Mouse (Mus musculus) erythroblast, adult 5-6 weeks (primary cell): ENCODE results near the gene Olfr998. TPM values are rescaled to one million over a fixed set of nuclear protein-coding genes. Genes with fewer than 3 reads are reported as not detected.
"Not testable (repeated sequence)": the region's sequence is repeated elsewhere in the genome, so short reads cannot be mapped to it uniquely, and the experiment has no call there.

Source experiments
- ATAC-seq: replicated peaks from 2 replicates; pipeline ENCODE4 v1.8.0; 2016; ENCODE audit warnings: moderate number of reproducible peaks, mild to moderate bottlenecking, moderate TSS enrichment, inconsistent platforms; ENCODE audit not compliant: poor library complexity, low FRiP score, severe bottlenecking
- total RNA-seq, 2 experiments: library from RNA; stranded (forward) in 1 of 2; stranded (reverse) in 1 of 2; fragments of 150-400 nt in 1 of 2; fragments of 200-764, 138-1000 nt in 1 of 2; gene quantifications; 2 replicates each; pipeline versions ENCODE4 v1.2.3 to v1.2.4; 2015 to 2017; ENCODE audit warnings: low replicate concordance in 2 of 2

Olfr998 gene
- total RNA-seq (2015; ENCODE audit: low replicate concordance) (not detected in 2 replicates), total RNA-seq (2017; ENCODE audit: low replicate concordance) (not detected in 2 replicates)

DNA sequence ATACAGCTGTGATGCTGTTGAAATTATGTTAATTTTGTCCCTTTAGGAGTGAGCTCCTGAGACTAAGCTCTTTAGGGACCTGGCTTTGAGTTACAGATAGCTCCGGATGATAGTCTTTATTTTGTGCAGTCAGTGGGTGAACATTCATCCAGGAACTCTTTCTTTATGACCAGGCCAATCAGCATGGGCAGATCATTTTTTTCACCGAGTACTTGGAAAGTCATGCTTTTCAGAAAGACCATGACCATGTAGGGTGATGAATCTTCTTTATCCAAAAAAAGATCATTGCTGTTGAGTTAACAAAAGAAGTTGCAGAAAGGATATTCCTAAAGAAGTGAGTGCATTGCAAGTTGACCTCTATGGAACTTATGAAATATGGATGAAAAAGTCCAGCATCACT lies at the start of gene Olfr998:
Olfr998 (plus strand) TSS at position 301 of the 400 bp plus-strand sequence.
- ATAC-seq: not testable (repeated sequence)

DNA sequence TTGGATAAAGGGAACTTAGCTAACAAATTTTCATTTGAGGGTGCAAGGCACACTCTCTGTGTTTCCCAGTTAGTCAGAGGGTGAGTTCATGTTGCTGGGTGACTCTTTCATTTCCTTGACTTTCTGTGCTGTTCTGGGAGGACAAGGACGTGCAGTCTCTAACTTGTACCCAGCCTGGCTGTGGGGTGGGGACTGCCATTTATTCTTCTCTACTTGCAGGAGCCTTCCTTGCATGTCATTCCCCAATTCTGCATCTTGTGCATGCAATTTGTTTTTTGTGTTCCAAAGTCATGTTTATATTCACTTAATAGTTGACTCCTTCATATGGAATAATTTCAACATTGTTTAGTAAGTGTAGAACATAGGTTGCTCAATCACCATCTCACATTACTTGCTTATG lies 33.9 kb upstream of the Olfr998 start:
- no peak for ATAC-seq

DNA sequence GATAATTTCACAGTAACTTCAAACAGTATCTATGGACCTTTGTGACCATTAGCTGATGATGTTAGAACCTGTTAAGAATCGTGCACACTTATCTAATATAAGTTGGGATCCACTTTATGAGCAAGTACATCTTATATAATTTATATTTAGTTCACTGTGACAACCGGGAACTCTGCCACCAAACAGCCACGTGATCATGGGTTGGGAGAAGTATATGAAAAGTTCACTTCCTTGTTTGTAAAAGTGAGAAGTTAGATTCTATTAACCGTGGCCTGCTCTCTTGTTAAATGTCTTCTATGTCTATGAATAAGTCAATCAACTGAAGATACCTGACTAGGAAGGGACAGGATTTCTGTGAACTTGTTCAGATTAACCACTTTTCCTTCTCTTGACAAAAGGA lies 28.5 kb upstream of the Olfr998 start:
- no peak for ATAC-seq

DNA sequence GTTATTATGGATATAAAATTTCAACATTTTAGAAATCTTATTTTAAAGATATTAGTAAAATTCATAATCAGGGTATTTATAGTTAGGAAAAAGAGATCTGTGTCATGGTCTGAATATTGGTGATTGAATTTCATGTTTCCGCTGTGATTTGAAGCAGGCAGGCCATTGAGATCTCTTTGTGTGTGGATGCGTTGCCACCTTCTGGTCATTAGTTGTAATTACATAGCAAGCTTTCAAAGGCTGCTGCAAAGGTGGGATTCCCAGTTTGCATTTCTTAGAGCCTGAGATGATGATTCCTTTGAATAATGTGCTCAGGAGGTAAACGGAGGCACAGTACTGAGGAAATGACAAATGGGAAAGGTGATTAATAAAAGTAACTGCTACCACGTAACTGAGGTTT lies 27.6 kb upstream of the Olfr998 start:
- no peak for ATAC-seq

DNA sequence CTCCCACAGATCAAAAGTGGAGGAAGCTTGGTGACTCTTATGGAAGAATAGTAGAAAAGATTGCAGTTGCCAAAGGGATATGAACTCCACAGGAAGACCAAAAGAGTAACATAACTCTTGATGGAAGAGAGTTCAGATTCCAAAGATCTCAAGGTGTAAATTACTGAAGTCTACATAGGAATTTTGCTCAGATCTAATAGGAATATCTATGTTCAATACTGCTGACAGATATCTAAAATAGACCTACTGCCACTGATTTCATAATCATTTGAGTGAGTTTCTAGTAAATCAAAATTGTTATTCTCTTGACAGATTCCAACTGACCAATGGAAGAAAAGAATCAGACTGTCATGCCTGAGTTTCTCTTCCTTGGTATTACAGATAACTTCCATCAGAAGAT lies 9.8 kb upstream of the Olfr998 start, which contains the start of gene Olfr996:
Olfr996 (plus strand) TSS at position 301 of the 400 bp plus-strand sequence.
- ATAC-seq: no peak

DNA sequence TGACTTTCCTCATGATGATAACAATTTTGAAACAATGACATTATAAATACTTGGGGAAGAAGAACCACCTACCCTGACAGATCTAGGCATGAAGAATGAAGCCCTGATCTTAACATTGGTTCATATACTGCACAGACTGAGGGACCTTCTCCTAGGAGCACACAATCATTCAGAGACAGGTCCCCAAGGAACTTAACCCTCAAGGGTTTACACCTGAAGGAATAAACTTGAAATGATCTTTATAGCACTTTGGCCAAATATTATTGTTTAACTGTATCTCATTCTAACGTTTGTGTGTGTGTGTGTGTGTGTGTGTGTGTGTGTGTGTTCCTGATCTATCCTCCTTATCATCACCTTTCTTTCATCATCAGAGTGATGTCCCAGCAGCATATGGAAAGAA lies 23.1 kb downstream of the Olfr998 start, which contains the start of gene Olfr1000:
Olfr1000 (minus strand) TSS at position 101 of the 400 bp plus-strand sequence.
- no peak for ATAC-seq

Other genes starting within 250 kb of the Olfr998 start
- gene Olfr987, start 249.6 kb upstream of the Olfr998 start, total RNA-seq (2015; ENCODE audit: low replicate concordance): not detected in 2 replicates
- not detected in 2 replicates for gene Olfr987, start 249.6 kb upstream of the Olfr998 start, total RNA-seq (2017; ENCODE audit: low replicate concordance)
- gene Olfr988, start 225.7 kb upstream of the Olfr998 start, total RNA-seq (2015; ENCODE audit: low replicate concordance): not detected in 2 replicates
- gene Olfr988, start 225.7 kb upstream of the Olfr998 start, total RNA-seq (2017; ENCODE audit: low replicate concordance): not detected in 2 replicates
- gene Olfr992, start 179.5 kb upstream of the Olfr998 start, total RNA-seq (2015; ENCODE audit: low replicate concordance): not detected in 2 replicates
- gene Olfr992, start 179.5 kb upstream of the Olfr998 start, total RNA-seq (2017; ENCODE audit: low replicate concordance): not detected in 2 replicates
- gene Olfr993, start 174.1 kb upstream of the Olfr998 start, total RNA-seq (2015; ENCODE audit: low replicate concordance): not detected in 2 replicates
- gene Olfr993, start 174.1 kb upstream of the Olfr998 start, total RNA-seq (2017; ENCODE audit: low replicate concordance): not detected in 2 replicates
- not detected in 2 replicates for gene Olfr994, start 152.5 kb upstream of the Olfr998 start, total RNA-seq (2015; ENCODE audit: low replicate concordance)
- not detected in 2 replicates for gene Olfr994, start 152.5 kb upstream of the Olfr998 start, total RNA-seq (2017; ENCODE audit: low replicate concordance)
- gene Olfr995, start 145.3 kb upstream of the Olfr998 start, total RNA-seq (2015; ENCODE audit: low replicate concordance): not detected in 2 replicates
- gene Olfr995, start 145.3 kb upstream of the Olfr998 start, total RNA-seq (2017; ENCODE audit: low replicate concordance): 2.5 TPM in 1 of 2 replicates, not detected in the other
- gene 4833423E24Rik, start 69.9 kb upstream of the Olfr998 start, total RNA-seq (2015; ENCODE audit: low replicate concordance): not detected in 2 replicates
- gene 4833423E24Rik, start 69.9 kb upstream of the Olfr998 start, total RNA-seq (2017; ENCODE audit: low replicate concordance): not detected in 2 replicates
- not detected in 2 replicates for gene Olfr996, start 9.7 kb upstream of the Olfr998 start, total RNA-seq (2015; ENCODE audit: low replicate concordance)
- not detected in 2 replicates for gene Olfr996, start 9.7 kb upstream of the Olfr998 start, total RNA-seq (2017; ENCODE audit: low replicate concordance)
- not detected in 2 replicates for gene Olfr1000, start 23.0 kb downstream of the Olfr998 start, total RNA-seq (2015; ENCODE audit: low replicate concordance)
- gene Olfr1000, start 23.0 kb downstream of the Olfr998 start, total RNA-seq (2017; ENCODE audit: low replicate concordance): not detected in 2 replicates
- not detected in 2 replicates for gene Olfr1002, start 61.8 kb downstream of the Olfr998 start, total RNA-seq (2015; ENCODE audit: low replicate concordance)
- not detected in 2 replicates for gene Olfr1002, start 61.8 kb downstream of the Olfr998 start, total RNA-seq (2017; ENCODE audit: low replicate concordance)
- not detected in 2 replicates for gene Olfr154, start 75.5 kb downstream of the Olfr998 start, total RNA-seq (2015; ENCODE audit: low replicate concordance)
- not detected in 2 replicates for gene Olfr154, start 75.5 kb downstream of the Olfr998 start, total RNA-seq (2017; ENCODE audit: low replicate concordance)
- not detected in 2 replicates for gene Olfr1006, start 89.8 kb downstream of the Olfr998 start, total RNA-seq (2015; ENCODE audit: low replicate concordance)
- not detected in 2 replicates for gene Olfr1006, start 89.8 kb downstream of the Olfr998 start, total RNA-seq (2017; ENCODE audit: low replicate concordance)
- gene Olfr1008, start 100.5 kb downstream of the Olfr998 start, total RNA-seq (2015; ENCODE audit: low replicate concordance): not detected in 2 replicates
- gene Olfr1008, start 100.5 kb downstream of the Olfr998 start, total RNA-seq (2017; ENCODE audit: low replicate concordance): not detected in 2 replicates
- not detected in 2 replicates for gene Olfr1009, start 126.5 kb downstream of the Olfr998 start, total RNA-seq (2015; ENCODE audit: low replicate concordance)
- gene Olfr1009, start 126.5 kb downstream of the Olfr998 start, total RNA-seq (2017; ENCODE audit: low replicate concordance): not detected in 2 replicates
- not detected in 2 replicates for gene Olfr1012, start 173.8 kb downstream of the Olfr998 start, total RNA-seq (2015; ENCODE audit: low replicate concordance)
- gene Olfr1012, start 173.8 kb downstream of the Olfr998 start, total RNA-seq (2017; ENCODE audit: low replicate concordance): not detected in 2 replicates
- not detected in 2 replicates for gene Olfr1013, start 178.2 kb downstream of the Olfr998 start, total RNA-seq (2015; ENCODE audit: low replicate concordance)
- gene Olfr1013, start 178.2 kb downstream of the Olfr998 start, total RNA-seq (2017; ENCODE audit: low replicate concordance): not detected in 2 replicates
- not detected in 2 replicates for gene Olfr1014, start 183.8 kb downstream of the Olfr998 start, total RNA-seq (2015; ENCODE audit: low replicate concordance)
- not detected in 2 replicates for gene Olfr1014, start 183.8 kb downstream of the Olfr998 start, total RNA-seq (2017; ENCODE audit: low replicate concordance)
- not detected in 2 replicates for gene Olfr1015, start 193.1 kb downstream of the Olfr998 start, total RNA-seq (2015; ENCODE audit: low replicate concordance)
- gene Olfr1015, start 193.1 kb downstream of the Olfr998 start, total RNA-seq (2017; ENCODE audit: low replicate concordance): 1.1 TPM in 1 of 2 replicates, not detected in the other
- not detected in 2 replicates for gene Olfr1016, start 213.6 kb downstream of the Olfr998 start, total RNA-seq (2015; ENCODE audit: low replicate concordance)
- 1.4 TPM in 1 of 2 replicates, not detected in the other for gene Olfr1016, start 213.6 kb downstream of the Olfr998 start, total RNA-seq (2017; ENCODE audit: low replicate concordance)
- gene Olfr1018, start 229.5 kb downstream of the Olfr998 start, total RNA-seq (2015; ENCODE audit: low replicate concordance): not detected in 2 replicates
- gene Olfr1018, start 229.5 kb downstream of the Olfr998 start, total RNA-seq (2017; ENCODE audit: low replicate concordance): not detected in 2 replicates